Mouse (Mus musculus): ENCODE results near the gene Lrrn1.

DNA sequence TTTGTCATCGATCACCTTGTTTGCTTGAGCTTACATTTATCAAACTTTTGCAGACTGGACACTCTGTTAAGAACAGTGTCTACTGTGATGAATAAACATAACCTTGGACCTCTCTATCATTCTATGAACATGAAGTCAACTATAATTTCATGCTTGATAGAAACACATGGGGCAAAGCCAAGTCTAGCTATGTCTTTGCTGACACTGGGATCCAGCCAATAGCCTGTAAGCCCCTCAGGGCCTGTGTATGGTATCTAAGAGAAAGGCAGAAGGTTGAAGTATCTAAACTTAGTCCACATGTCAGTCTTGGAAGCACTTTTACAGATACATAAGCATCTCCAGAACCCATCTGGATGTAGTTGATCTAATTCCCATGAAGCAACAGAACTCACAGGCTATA is 22.9 kb downstream of the Lrrn1 start:
- no peak for TF ChIP-seq POLR2A (IDR thresholded peaks at IDR 0.05; ENCODE audit: control insufficient read depth, low read depth, low read length)
- TF ChIP-seq CTCF (IDR thresholded peaks at IDR 0.05; ENCODE audit: control insufficient read depth, insufficient read depth, insufficient replicate concordance, low read depth, low read length) = no peak
